9 mouse cellular contexts compared by ENCODE assay signal in genomic region chr12:26068685-26069008, GRCm38 (mm10).
DNase-seq lines count a peak whose midpoint lies in the region; ATAC-seq and TF ChIP-seq lines count a peak whose summit lies in the region.
"Had no signal": no experiment of that assay in that cellular context is flagged by ENCODE, and none has a peak within 500 bp of the region (broad histone marks: within the 10 kb centered on the region; RNA-seq: fewer than 3 reads in every experiment).

No protein-coding gene starts in this region.

- no peak overlapping the region for H3K4me3 ChIP-seq in kidney, postnatal 0 days (replicated peaks; ENCODE audit: low read depth, low read length)
- H3K4me3 ChIP-seq in embryonic facial prominence, embryonic 14.5 days (ENCODE audit: low read depth, low read length), result peak overlapping the region; percentile 14; the same call in 1 of the 2 replicates
- H3K4me3 ChIP-seq in midbrain, embryonic 15.5 days, result no peak overlapping the region
- H3K4me3 ChIP-seq: left cerebral cortex, adult 2 months had no signal

- no peak overlapping the region for H3K27ac ChIP-seq in kidney, postnatal 0 days
- H3K27ac ChIP-seq in embryonic facial prominence, embryonic 14.5 days (replicated peaks; ENCODE audit: low read depth, low read length), result no peak overlapping the region
- no peak overlapping the region for H3K27ac ChIP-seq in midbrain, embryonic 15.5 days
- H3K27ac ChIP-seq: left cerebral cortex, adult 2 months had no signal

- H3K27me3 ChIP-seq in kidney, postnatal 0 days (ENCODE audit: insufficient read depth, low read length), result no peaks in the 10 kb centered on the region
- no peaks in the 10 kb centered on the region; the same call in none of the 2 replicates for H3K27me3 ChIP-seq in embryonic facial prominence, embryonic 14.5 days (replicated peaks; ENCODE audit: control insufficient read depth, insufficient read depth, low read length)
- no peaks in the 10 kb centered on the region for H3K27me3 ChIP-seq in midbrain, embryonic 15.5 days (replicated peaks)

- H3K9me3 ChIP-seq in kidney, postnatal 0 days (replicated peaks; ENCODE audit: low read length), result no peaks in the 10 kb centered on the region
- H3K9me3 ChIP-seq in embryonic facial prominence, embryonic 14.5 days (ENCODE audit: control insufficient read depth, low read length), result no peaks in the 10 kb centered on the region
- no peaks in the 10 kb centered on the region for H3K9me3 ChIP-seq in midbrain, embryonic 15.5 days

- peak overlapping the region; percentile 50 for H3K4me2 ChIP-seq in kidney, postnatal 0 days (ENCODE audit: low read length)
- H3K4me2 ChIP-seq in embryonic facial prominence, embryonic 14.5 days (ENCODE audit: low read depth, low read length), result peak overlapping the region; percentile 53; the same call in 1 of the 2 replicates
- H3K4me2 ChIP-seq in midbrain, embryonic 15.5 days, result peak overlapping the region; percentile 52

- H3K36me3 ChIP-seq in kidney, postnatal 0 days (ENCODE audit: insufficient read depth, low read length), result no peaks in the 10 kb centered on the region
- no peaks in the 10 kb centered on the region for H3K36me3 ChIP-seq in embryonic facial prominence, embryonic 14.5 days (ENCODE audit: control insufficient read depth, insufficient read depth, low read length)
- H3K36me3 ChIP-seq in midbrain, embryonic 15.5 days (replicated peaks), result no peaks in the 10 kb centered on the region

- no peaks in the 10 kb centered on the region; the same call in 1 of the 2 replicates for H3K4me1 ChIP-seq in kidney, postnatal 0 days (replicated peaks; ENCODE audit: insufficient read depth, low read length)
- H3K4me1 ChIP-seq in embryonic facial prominence, embryonic 14.5 days (ENCODE audit: control insufficient read depth, insufficient read depth, low read length), result peaks cover 10% of the 10 kb centered on the region
- peaks cover 14% of the 10 kb centered on the region for H3K4me1 ChIP-seq in midbrain, embryonic 15.5 days

- no peak overlapping the region for H3K9ac ChIP-seq in kidney, postnatal 0 days (ENCODE audit: low read depth, low read length)
- peak overlapping the region; percentile 7; the same call in 1 of the 2 replicates for H3K9ac ChIP-seq in embryonic facial prominence, embryonic 14.5 days (ENCODE audit: low read depth, low read length)
- H3K9ac ChIP-seq in midbrain, embryonic 15.5 days, result no peak overlapping the region

- TF ChIP-seq CTCF in kidney, postnatal 0 days (IDR thresholded peaks at IDR 0.05; ENCODE audit: low read depth), result no peak

- 40% methylated on average over 4 of the region's 4 CpGs for WGBS in kidney, postnatal 0 days
- WGBS in embryonic facial prominence, embryonic 14.5 days, result 39% methylated on average over 4 of the region's 4 CpGs
- 35% methylated on average over 4 of the region's 4 CpGs for WGBS in midbrain, embryonic 15.5 days

- no peak for DNase-seq in kidney, postnatal 0 days (ENCODE audit: low spot score)
- no peak for DNase-seq in kidney, postnatal 36 days
- no peak for DNase-seq in embryonic facial prominence, embryonic 14.5 days (ENCODE audit: low spot score)
- DNase-seq in cerebellum, adult 11-12 months, result no peak
- DNase-seq in frontal cortex, postnatal 10 days (ENCODE audit: low spot score in 2 of 2), result no peak

- ATAC-seq in kidney, postnatal 0 days (replicated peaks; ENCODE audit: low FRiP score, low read depth), result no peak
- ATAC-seq in embryonic facial prominence, embryonic 14.5 days (ENCODE audit: low read depth), result no peak
- peak; percentile 65 for ATAC-seq in inflammation-experienced regulatory T-cells, adult 6 months
- no peak for ATAC-seq in midbrain, embryonic 15.5 days (replicated peaks)
- ATAC-seq in frontal cortex, adult (ENCODE audit: low TSS enrichment), result no peak
